Mouse (Mus musculus): ENCODE results near the gene Rasl11a. TPM values are rescaled to one million over a fixed set of nuclear protein-coding genes. Genes with fewer than 3 reads are reported as not detected.
A peak's percentile ranks its signal among the peaks of the same experiment; 100 is the strongest.

The Rasl11a gene
- polyA plus RNA-seq, 1 experiment from 2014 or later = 2.6 TPM

- no peak overlapping the region for H3K27ac ChIP-seq (ENCODE audit: low read length)
- peaks cover 14% of the 10 kb centered on the region for H3K4me1 ChIP-seq (ENCODE audit: control insufficient read depth, low read depth, low read length)
- H3K9ac ChIP-seq (ENCODE audit: low read depth, low read length) = no peak overlapping the region
- WGBS (ENCODE audit: insufficient replicate concordance) = 52% methylated on average over 12 of the region's 12 CpGs
- H3K36me3 ChIP-seq (ENCODE audit: control insufficient read depth, insufficient read depth) = peaks cover 42% of the 10 kb centered on the region
- no peak overlapping the region for H3K4me3 ChIP-seq (ENCODE audit: low read depth, low read length)
- H3K9me3 ChIP-seq (replicated peaks; ENCODE audit: control insufficient read depth, low read length) = no peaks in the 10 kb centered on the region
- H3K4me2 ChIP-seq (ENCODE audit: low read depth, low read length) = no peak overlapping the region
- no peak for ATAC-seq (ENCODE audit: low read depth)
- H3K27me3 ChIP-seq (ENCODE audit: control insufficient read depth, insufficient read depth, low read depth, low read length) = peaks cover 2% of the 10 kb centered on the region
These were observed 5.8 kb upstream of the Rasl11a start for GRCm38 (mm10) chr5:146838836-146839648.

- Histone ChIP-seq H3K9ac (ENCODE audit: low read depth, low read length) (no peak overlapping the region), H3K4me3 (ENCODE audit: low read depth, low read length) (no peak overlapping the region), H3K27me3 (ENCODE audit: control insufficient read depth, insufficient read depth, low read depth, low read length) (peaks cover 9% of the 10 kb centered on the region), H3K4me1 (ENCODE audit: control insufficient read depth, low read depth, low read length) (peaks cover 10% of the 10 kb centered on the region), H3K27ac (ENCODE audit: low read length) (no peak overlapping the region), H3K4me2 (ENCODE audit: low read depth, low read length) (no peak overlapping the region), H3K36me3 (ENCODE audit: control insufficient read depth, insufficient read depth) (peaks cover 35% of the 10 kb centered on the region), H3K9me3 (replicated peaks; ENCODE audit: control insufficient read depth, low read length) (no peaks in the 10 kb centered on the region)
- WGBS (ENCODE audit: insufficient replicate concordance) = 64% methylated on average over 5 of the region's 5 CpGs
- no peak for ATAC-seq (ENCODE audit: low read depth)
These were observed 5.1 kb upstream of the Rasl11a start for GRCm38 (mm10) chr5:146839760-146840159.

- no peak for ATAC-seq (ENCODE audit: low read depth)
- H3K4me1 ChIP-seq (ENCODE audit: control insufficient read depth, low read depth, low read length) = peaks cover 12% of the 10 kb centered on the region
- 57% methylated on average over 4 of the region's 4 CpGs for WGBS (ENCODE audit: insufficient replicate concordance)
These were observed 4.4 kb upstream of the Rasl11a start for GRCm38 (mm10) chr5:146840422-146840821.

GRCm38 (mm10) chr5:146841301-146841700, 3.6 kb upstream of the Rasl11a start:
- ATAC-seq (ENCODE audit: low read depth) = no peak
- WGBS (ENCODE audit: insufficient replicate concordance) = 64% methylated on average over 5 of the region's 5 CpGs
- H3K27ac ChIP-seq (ENCODE audit: low read length) = no peak overlapping the region
- peaks cover 25% of the 10 kb centered on the region for H3K27me3 ChIP-seq (ENCODE audit: control insufficient read depth, insufficient read depth, low read depth, low read length)
- H3K9ac ChIP-seq (ENCODE audit: low read depth, low read length) = no peak overlapping the region
- peaks cover 21% of the 10 kb centered on the region for H3K36me3 ChIP-seq (ENCODE audit: control insufficient read depth, insufficient read depth)
- no peak overlapping the region for H3K4me2 ChIP-seq (ENCODE audit: low read depth, low read length)
- H3K4me3 ChIP-seq (ENCODE audit: low read depth, low read length) = no peak overlapping the region
- H3K9me3 ChIP-seq (replicated peaks; ENCODE audit: control insufficient read depth, low read length) = no peaks in the 10 kb centered on the region
- H3K4me1 ChIP-seq (ENCODE audit: control insufficient read depth, low read depth, low read length) = peaks cover 14% of the 10 kb centered on the region

More at GRCm38 (mm10) chr5:146840422-146840821, 4.4 kb upstream of the Rasl11a start:
- H3K36me3 ChIP-seq (ENCODE audit: control insufficient read depth, insufficient read depth) = peaks cover 29% of the 10 kb centered on the region
- H3K4me2 ChIP-seq (ENCODE audit: low read depth, low read length) = no peak overlapping the region
- H3K27me3 ChIP-seq (ENCODE audit: control insufficient read depth, insufficient read depth, low read depth, low read length) = peaks cover 16% of the 10 kb centered on the region
- no peaks in the 10 kb centered on the region for H3K9me3 ChIP-seq (replicated peaks; ENCODE audit: control insufficient read depth, low read length)
- no peak overlapping the region for H3K9ac ChIP-seq (ENCODE audit: low read depth, low read length)
- no peak overlapping the region for H3K27ac ChIP-seq (ENCODE audit: low read length)
- H3K4me3 ChIP-seq (ENCODE audit: low read depth, low read length) = no peak overlapping the region

GRCm38 (mm10) chr5:146841996-146842395, 2.9 kb upstream of the Rasl11a start:
- H3K9ac ChIP-seq (ENCODE audit: low read depth, low read length) = no peak overlapping the region

GRCm38 (mm10) chr5:146844301-146844941, 450 bp upstream of the Rasl11a start:
- Histone ChIP-seq H3K4me3 (ENCODE audit: low read depth, low read length) (peak overlapping the region; percentile 59), H3K4me2 (ENCODE audit: low read depth, low read length) (peak overlapping the region; percentile 82), H3K9ac (ENCODE audit: low read depth, low read length) (peak overlapping the region; percentile 47; the same call in 1 of the 2 replicates), H3K27ac (ENCODE audit: low read length) (no peak overlapping the region), H3K36me3 (ENCODE audit: control insufficient read depth, insufficient read depth) (no peaks in the 10 kb centered on the region), H3K9me3 (replicated peaks; ENCODE audit: control insufficient read depth, low read length) (no peaks in the 10 kb centered on the region), H3K27me3 (ENCODE audit: control insufficient read depth, insufficient read depth, low read depth, low read length) (peaks cover 34% of the 10 kb centered on the region), H3K4me1 (ENCODE audit: control insufficient read depth, low read depth, low read length) (peaks cover 12% of the 10 kb centered on the region)
- WGBS (ENCODE audit: insufficient replicate concordance) = 12% methylated on average over 6 of the region's 6 CpGs
- no peak for ATAC-seq (ENCODE audit: low read depth)

More at GRCm38 (mm10) chr5:146841996-146842395, 2.9 kb upstream of the Rasl11a start:
- H3K27ac ChIP-seq (ENCODE audit: low read length) = no peak overlapping the region
- peaks cover 31% of the 10 kb centered on the region for H3K27me3 ChIP-seq (ENCODE audit: control insufficient read depth, insufficient read depth, low read depth, low read length)
- peaks cover 14% of the 10 kb centered on the region for H3K36me3 ChIP-seq (ENCODE audit: control insufficient read depth, insufficient read depth)
- H3K4me3 ChIP-seq (ENCODE audit: low read depth, low read length) = no peak overlapping the region
- WGBS (ENCODE audit: insufficient replicate concordance) = 68% methylated on average over 4 of the region's 4 CpGs
- no peak overlapping the region for H3K4me2 ChIP-seq (ENCODE audit: low read depth, low read length)
- peaks cover 14% of the 10 kb centered on the region for H3K4me1 ChIP-seq (ENCODE audit: control insufficient read depth, low read depth, low read length)
- ATAC-seq (ENCODE audit: low read depth) = no peak
- no peaks in the 10 kb centered on the region for H3K9me3 ChIP-seq (replicated peaks; ENCODE audit: control insufficient read depth, low read length)

- H3K9ac ChIP-seq (ENCODE audit: low read depth, low read length) = no peak overlapping the region
- no peaks in the 10 kb centered on the region for H3K36me3 ChIP-seq (ENCODE audit: control insufficient read depth, insufficient read depth)
- no peaks in the 10 kb centered on the region for H3K9me3 ChIP-seq (replicated peaks; ENCODE audit: control insufficient read depth, low read length)
- no peak overlapping the region for H3K4me3 ChIP-seq (ENCODE audit: low read depth, low read length)
- H3K27ac ChIP-seq (ENCODE audit: low read length) = no peak overlapping the region
- 64% methylated on average over 2 of the region's 2 CpGs for WGBS (ENCODE audit: insufficient replicate concordance)
- peaks cover 12% of the 10 kb centered on the region for H3K4me1 ChIP-seq (ENCODE audit: control insufficient read depth, low read depth, low read length)
- H3K4me2 ChIP-seq (ENCODE audit: low read depth, low read length) = no peak overlapping the region
- peaks cover 34% of the 10 kb centered on the region for H3K27me3 ChIP-seq (ENCODE audit: control insufficient read depth, insufficient read depth, low read depth, low read length)
- no peak for ATAC-seq (ENCODE audit: low read depth)
These were observed 1.6 kb downstream of the Rasl11a start for GRCm38 (mm10) chr5:146846489-146846888.

GRCm38 (mm10) chr5:146848936-146849582, 4.2 kb downstream of the Rasl11a start:
- H3K27ac ChIP-seq (ENCODE audit: low read length) = no peak overlapping the region
- H3K4me1 ChIP-seq (ENCODE audit: control insufficient read depth, low read depth, low read length) = peaks cover 12% of the 10 kb centered on the region
- no peak overlapping the region for H3K9ac ChIP-seq (ENCODE audit: low read depth, low read length)
- no peaks in the 10 kb centered on the region for H3K36me3 ChIP-seq (ENCODE audit: control insufficient read depth, insufficient read depth)
- no peak overlapping the region for H3K4me2 ChIP-seq (ENCODE audit: low read depth, low read length)
- no peak for ATAC-seq (ENCODE audit: low read depth)
- H3K27me3 ChIP-seq (ENCODE audit: control insufficient read depth, insufficient read depth, low read depth, low read length) = peaks cover 32% of the 10 kb centered on the region
- H3K9me3 ChIP-seq (replicated peaks; ENCODE audit: control insufficient read depth, low read length) = no peaks in the 10 kb centered on the region
- no peak overlapping the region for H3K4me3 ChIP-seq (ENCODE audit: low read depth, low read length)
- 68% methylated on average over 4 of the region's 4 CpGs for WGBS (ENCODE audit: insufficient replicate concordance)
